Mouse (Mus musculus): ENCODE measurements around the gene Pnpla6.

GRCm38 (mm10) chr8:3470562-3470961 lies 44.6 kb upstream of the Pnpla6 start, which contains the start of gene Tex45:
- TF ChIP-seq CTCF (IDR thresholded peaks at IDR 0.05) (no peak), EP300 (IDR thresholded peaks at IDR 0.05) (no peak)

Data from lung, postnatal 0 days (tissue).